Mouse (Mus musculus) layer of hippocampus, postnatal 14 days (tissue): ENCODE measurements at regions not wholly inside any gene's neighbourhood (a gene's known extent, or its start where the extent isn't known, plus 50 kb on each side); places are given as distances from the start of the nearest gene placed in this dataset.

Source experiments
- DNase-seq, 2 experiments: peaks; one replicate each; pipeline ENCODE4 v3.0.0; 2021 to 2022; ENCODE audit warnings: low spot score in 2 of 2, mixed read lengths in 1 of 2

DNA sequence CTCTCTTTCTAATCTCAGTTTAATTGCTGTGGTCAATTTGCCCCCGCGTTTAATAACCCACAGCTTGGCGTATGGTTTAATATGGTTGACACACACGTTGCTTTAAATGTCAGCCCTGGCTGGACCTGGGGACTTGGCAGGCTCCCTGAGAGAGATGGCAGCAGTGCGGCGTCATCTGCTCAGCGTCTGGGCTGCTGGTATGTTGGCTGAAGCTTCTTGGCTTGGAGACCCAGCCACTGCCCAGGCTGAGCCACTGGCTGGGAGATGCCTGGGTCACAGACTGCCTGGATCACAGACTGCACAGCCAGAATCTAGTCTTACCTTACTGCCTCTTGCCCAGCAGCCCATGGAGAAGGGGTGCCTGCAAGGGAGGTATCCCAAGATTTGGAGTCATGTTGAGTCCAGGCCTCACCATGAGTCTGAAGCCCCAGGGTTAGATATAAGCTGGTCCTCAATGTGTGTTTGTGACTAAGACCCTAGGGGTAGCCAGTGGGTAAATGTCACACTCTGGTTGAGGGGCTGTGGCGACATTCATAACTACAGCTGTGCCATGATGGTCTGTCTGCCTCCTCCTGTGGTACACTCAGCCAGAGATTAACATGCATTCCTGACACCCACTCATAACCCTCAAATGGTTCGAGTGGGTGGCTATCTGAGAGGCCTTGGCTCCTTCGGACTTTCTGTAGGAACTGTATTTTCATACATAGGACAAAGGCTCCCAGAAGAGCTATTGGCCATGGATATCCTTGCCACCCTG, 99.8 kb upstream of the Irx3 start:
- DNase-seq = no peak

DNA sequence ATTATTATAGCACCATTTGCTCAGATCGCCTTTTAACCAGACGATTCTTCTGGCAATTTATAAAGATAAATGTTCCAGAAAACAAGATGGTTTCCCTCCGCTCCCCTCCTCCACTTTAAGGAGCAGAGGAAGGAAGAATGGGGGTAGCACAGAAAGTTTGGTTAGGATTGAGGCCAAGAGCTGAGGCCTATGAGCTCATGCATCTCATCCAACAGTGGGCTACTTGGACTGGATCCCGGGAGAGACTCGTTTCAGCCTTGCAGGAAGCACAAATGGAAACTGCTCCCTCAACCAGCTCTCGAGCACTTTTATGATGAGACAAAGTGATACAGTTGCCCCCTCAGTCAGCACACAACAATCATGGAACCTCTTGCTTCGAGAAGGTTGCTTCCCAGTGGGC, 97.9 kb upstream of the Irx3 start:
- no peak for DNase-seq

GRCm38 (mm10) chr8:91897381-91897780, 95.5 kb upstream of the Irx3 start:
- DNase-seq = no peak

DNA sequence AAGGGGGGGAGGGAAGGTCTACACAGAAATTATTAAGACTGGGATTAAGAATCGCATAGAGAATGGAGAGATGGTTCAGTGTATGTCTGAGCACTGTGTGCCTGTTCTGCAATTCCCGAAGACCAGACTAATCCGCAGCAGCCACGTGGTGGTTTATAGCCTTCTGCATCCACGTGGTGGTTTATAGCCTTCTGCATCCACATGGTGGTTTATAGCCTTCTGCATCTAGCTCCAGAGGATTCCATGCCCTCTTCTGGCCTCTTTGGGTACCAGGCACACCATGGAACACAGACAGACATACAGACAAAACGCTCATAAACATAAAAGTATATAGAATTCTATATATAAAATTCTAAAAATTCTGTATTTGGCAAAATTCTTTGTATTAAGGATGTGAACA, 94.1 kb upstream of the Irx3 start:
- no peak for DNase-seq

DNA sequence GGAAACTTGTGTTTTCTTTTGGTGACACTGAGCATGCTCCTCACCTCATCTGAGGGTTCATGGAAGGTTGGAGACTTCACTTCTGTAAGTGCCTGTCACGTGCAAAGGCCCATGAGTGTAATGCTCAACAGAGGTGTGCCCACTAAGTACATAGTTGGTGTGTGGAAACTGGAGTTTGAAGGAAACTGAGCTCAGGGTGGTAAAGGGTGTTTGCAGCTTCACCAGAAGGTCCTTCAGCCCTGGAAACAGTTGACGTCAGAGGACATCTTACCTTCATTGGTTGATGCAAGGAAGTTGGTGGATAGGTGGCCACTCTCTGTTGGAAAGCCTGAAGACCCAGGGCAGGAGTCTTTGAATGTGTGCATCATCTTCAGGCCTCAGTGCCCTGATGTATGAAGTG, 83.0 kb upstream of the Irx3 start:
- DNase-seq = no peak

DNA sequence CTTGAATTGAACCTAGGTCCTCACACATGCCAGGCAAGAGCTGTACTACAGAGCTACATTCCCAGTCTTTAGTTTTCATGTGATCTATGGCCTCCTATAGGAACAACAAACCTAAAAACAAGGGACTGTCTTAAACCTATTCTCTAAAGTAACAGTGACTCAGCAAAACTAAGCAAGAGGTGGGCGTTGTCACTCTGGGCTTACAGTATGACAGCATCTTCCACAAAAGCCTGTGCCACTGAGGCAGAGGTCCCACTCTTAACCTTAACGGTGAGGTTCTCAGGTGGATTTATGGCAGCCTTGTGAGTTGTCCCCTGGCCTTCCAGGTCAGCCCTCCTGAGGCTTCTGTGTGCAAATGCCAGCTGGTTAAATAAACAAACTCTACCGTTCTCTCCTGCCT, 82.5 kb upstream of the Irx3 start:
- no peak for DNase-seq

DNA sequence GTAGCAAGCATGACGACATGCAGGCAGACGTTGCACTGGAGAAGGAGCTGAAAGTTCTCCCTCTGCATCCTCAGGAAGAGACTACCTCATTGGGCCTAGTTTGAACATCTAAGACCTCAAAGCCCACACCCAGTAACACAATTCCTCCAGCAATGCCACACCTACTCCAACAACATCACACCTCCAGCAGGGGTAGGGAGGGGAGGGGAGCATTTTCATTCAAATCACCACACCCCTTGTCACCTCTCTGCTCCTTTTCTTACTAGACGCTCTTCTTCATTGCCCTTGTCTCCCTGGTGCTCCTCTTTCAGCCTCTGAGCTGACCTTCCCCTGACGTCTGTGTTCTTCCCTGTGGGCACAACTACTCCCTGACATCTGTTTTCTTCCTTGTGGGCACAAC, 81.1 kb upstream of the Irx3 start:
- no peak for DNase-seq

DNA sequence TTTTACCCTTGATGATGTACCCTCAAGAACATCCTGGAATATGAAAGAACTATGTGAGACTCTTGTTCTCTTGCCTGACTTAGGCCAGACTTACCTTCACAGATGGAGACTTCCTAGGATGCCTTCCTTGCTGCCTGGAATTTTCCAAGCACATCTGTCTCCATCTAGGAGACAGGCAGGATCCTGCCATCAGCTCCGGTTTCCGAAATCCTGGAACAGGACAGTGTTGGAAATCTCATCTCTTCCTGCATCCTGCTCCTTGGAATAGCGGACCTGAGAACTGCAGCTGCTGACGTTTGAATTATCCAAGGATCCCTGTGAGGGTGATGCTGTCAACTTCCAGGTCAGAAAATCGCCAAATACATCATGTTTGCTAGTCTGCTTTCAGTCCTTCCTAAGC, 77.0 kb upstream of the Irx3 start:
- no peak for DNase-seq

GRCm38 (mm10) chr8:91876161-91876560, 74.3 kb upstream of the Irx3 start:
- DNase-seq = no peak

DNA sequence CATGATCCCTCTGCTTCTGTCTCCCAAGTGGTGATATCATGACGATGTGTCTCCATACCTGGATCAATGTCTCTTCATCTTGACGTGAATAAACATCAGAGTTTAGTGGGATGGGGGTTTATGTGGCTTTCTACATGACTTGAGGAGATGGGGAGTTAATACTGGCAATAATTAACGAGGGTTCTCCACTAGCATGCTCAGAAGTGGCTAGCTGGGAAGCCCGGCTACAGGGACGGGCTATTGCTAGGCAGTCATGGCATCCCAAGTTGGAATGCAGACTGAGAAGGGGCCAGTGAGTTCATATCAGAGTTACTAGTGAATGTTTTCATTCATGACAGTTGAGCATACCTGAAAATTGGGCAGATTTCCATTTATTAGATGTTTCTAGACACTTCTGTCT, 71.4 kb upstream of the Irx3 start:
- no peak for DNase-seq

DNA sequence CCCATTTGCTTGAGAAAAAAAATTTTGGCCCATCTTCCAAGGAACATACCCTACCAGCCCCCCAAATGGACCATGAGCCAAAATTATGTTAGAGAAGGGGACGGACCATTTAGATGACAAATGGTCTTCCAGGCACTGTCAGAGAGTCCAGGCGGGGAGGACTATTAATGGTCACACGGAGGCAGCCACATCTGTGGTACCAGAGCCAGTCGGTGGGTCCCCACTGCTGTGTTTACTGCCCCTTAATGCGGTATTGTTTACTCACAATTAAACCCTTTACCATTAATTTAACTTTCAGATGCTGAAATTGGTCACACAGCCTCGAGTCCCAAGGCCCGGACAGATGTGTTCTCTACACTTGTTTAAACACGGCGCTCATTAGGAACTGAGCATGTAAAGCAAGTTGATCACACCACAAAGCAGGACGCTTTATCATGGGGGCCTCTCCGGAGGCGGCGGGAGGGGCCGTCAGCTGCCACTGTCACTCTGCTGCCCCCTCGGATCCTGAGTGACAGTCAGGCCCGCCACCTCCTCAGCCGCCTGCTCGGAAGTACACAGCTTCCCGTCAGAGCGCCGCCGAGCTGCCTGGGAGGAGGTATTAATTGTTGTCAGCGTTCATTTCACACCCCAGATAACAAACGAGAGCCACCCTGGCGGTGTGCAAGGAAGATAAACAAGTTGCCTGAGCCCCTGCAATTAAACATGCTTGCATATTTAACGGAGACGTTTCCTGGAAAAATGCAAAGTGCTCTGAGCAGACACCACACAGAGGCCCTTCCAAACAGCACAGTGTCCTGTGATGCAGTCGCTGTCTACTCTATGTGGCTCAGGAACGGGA, 70.6 kb upstream of the Irx3 start:
- DNase-seq = no peak

GRCm38 (mm10) chr8:91867069-91867468, 65.2 kb upstream of the Irx3 start:
- DNase-seq = no peak

DNA sequence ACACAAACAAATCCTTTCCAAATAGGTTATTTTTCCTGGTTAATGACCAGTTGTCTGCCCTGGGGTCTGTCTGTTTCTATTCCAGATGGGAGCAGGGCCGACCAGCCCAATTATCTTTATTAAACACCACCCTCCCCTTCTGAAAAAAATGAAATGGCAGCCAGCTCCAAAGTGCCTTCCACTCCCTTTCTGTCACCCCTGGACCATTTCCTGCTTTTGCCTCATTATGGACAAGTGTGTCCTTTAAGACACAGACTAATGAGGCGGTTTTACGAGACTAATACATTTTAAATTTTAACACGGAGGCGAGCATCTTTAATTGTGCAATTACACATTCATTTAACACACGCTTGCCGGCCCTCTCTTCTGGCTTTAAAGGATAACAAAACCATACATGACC, 64.2 kb upstream of the Irx3 start:
- no peak for DNase-seq

GRCm38 (mm10) chr8:91865361-91865760, 63.5 kb upstream of the Irx3 start:
- DNase-seq = no peak

- no peak for DNase-seq
Measured at GRCm38 (mm10) chr8:91863505-91863904, 61.6 kb upstream of the Irx3 start.

DNA sequence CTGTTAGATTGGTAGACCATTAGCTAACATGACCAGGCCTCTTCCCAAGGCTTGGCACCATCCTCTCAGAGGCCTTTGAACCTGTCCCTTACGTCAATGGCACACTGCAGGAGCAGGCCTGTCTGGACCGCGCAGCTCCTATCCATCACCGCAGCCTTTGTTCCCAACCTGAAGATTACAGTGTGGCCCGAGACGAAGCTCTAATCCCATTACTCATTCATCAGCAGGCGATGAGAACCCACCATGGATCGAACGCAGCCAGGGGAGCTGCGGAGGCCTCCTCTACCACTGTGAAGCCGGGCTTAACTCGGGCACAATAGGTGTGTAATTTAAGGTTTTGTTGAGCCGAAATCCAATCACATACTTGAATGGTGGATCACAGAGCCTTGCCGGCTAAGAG, 54.0 kb upstream of the Irx3 start:
- DNase-seq = no peak

DNA sequence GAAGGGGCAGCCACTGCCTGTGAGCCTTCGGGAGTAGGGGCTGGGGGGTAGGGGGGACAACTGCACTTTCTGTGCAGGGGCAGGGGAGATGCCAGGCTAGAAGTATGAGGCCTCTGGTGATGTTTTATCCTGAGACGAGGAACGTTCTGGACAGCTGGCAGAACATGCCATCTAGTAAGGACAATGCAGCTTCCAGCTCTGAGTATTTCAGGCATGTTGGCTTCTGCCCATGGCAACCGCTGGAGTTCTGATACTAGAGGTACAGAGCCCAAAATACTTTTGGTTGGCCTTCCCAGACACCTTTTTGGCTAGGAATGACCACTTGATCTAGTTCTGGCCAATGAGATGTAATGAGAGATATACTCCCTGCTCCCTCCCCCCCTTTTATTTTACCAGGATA, 52.5 kb upstream of the Irx3 start:
- no peak for DNase-seq

GRCm38 (mm10) chr8:91853803-91854202, 51.9 kb upstream of the Irx3 start:
- DNase-seq = no peak

DNA sequence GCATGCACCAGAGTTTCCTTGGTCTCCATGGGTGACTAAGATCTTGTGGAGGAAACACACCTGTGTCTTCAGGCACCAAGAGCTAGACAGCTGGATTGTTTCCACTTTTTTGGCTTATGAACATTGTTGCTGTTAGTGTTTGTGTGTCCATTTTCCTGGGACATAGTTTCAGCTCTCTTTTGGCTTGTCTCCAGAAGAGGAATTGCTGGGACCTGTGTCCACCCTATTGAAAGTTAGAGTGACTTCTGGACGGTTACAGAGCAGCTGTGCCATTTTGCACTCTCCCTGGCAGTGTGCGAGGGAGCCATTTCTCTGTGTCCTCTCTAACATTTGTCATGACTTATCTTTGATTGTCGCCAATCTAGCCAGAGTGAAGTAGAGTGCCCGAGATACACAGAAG, 51.5 kb upstream of the Irx3 start:
- no peak for DNase-seq
